Mouse (Mus musculus) bone marrow, adult 2 months (tissue): ENCODE results near the gene Gm813.

Source experiments
- CTCF ChIP-seq: fragments of 200-500 bp; IDR thresholded peaks from 2 replicates; pipeline ENCODE4 v1.5.1; 2011; ENCODE audit warnings: low read length, control low read depth; ENCODE audit not compliant: control insufficient read depth, insufficient read depth
- POLR2A ChIP-seq: fragments of 200-500 bp; IDR thresholded peaks from 2 replicates; pipeline ENCODE4 v1.6.1; 2011; ENCODE audit warnings: low read depth, mild to moderate bottlenecking, control low read depth, low read length, borderline replicate concordance; ENCODE audit not compliant: control insufficient read depth

DNA sequence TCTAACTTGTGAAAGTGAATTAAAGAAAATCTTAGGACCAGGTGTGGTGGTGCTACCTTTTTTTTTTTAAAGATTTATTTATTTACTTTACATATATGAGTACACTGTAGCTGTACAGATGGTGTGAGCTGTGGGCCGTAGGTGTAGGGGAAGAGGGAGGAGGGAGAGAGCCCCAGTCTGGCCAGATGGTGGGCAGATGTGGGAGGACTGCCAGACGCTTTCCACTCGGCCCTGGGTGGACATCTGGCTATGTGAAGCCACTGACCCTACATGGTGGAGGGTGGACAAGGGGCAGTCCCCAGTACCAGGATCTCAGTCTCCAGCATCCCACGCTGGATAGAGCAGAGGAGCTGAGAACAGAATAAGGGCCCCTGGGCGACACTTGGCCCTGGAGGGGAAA lies 9.7 kb downstream of the Gm813 start:
- no peak for TF ChIP-seq CTCF
- TF ChIP-seq POLR2A, result no peak
